Mouse (Mus musculus) ES-Bruce4 (cell line): ENCODE results near the gene Mtnr1b. TPM values are rescaled to one million over a fixed set of nuclear protein-coding genes. Genes with fewer than 3 reads are reported as not detected.

ENCODE experiments used
- H3K27ac ChIP-seq: 2 replicates; pipeline ENCODE4 v1.5.1; 2012; ENCODE audit warnings: low read length, inconsistent platforms; ENCODE audit not compliant: insufficient read depth
- H3K27me3 ChIP-seq: 2 replicates; pipeline ENCODE4 v1.6.1; 2012; ENCODE audit warnings: mild to moderate bottlenecking, low read length, inconsistent platforms; ENCODE audit not compliant: control insufficient read depth, poor library complexity, insufficient read depth, severe bottlenecking
- H3K36me3 ChIP-seq: 2 replicates; pipeline ENCODE4 v1.6.1; 2012; ENCODE audit warnings: inconsistent platforms, mild to moderate bottlenecking, low read length, moderate library complexity; ENCODE audit not compliant: control insufficient read depth, poor library complexity, insufficient read depth, severe bottlenecking
- H3K4me1 ChIP-seq: one replicate; pipeline ENCODE4 v1.8.1; 2011; ENCODE audit warnings: low read length; ENCODE audit not compliant: control insufficient read depth, insufficient read depth
- H3K4me3 ChIP-seq: 2 replicates; pipeline ENCODE4 v1.5.1; 2011; ENCODE audit warnings: low read depth, mild to moderate bottlenecking, low read length
- H3K9ac ChIP-seq: 2 replicates; pipeline ENCODE4 v1.6.1; 2012; ENCODE audit warnings: low read depth, mild to moderate bottlenecking, inconsistent platforms; ENCODE audit not compliant: poor library complexity, severe bottlenecking
- H3K9me3 ChIP-seq: replicated peaks from 2 replicates; pipeline ENCODE4 v1.6.1; 2012; ENCODE audit warnings: mild to moderate bottlenecking, low read length, inconsistent platforms; ENCODE audit not compliant: control insufficient read depth, poor library complexity, insufficient read depth, severe bottlenecking
- CTCF ChIP-seq: IDR thresholded peaks from one replicate; pipeline ENCODE4 v1.8.1; 2011; ENCODE audit warnings: low read depth, low read length
- EP300 ChIP-seq: IDR thresholded peaks from 2 replicates; pipeline ENCODE4 v1.6.1; 2011; ENCODE audit warnings: low read depth, low read length; ENCODE audit not compliant: insufficient read depth
- POLR2A ChIP-seq: IDR thresholded peaks from one replicate; pipeline ENCODE4 v1.8.1; 2011; ENCODE audit warnings: low read length; ENCODE audit not compliant: insufficient read depth
- polyA plus RNA-seq: library from polyadenylated mRNA; stranded (reverse); fragments of >200 nt; gene quantifications from 2 replicates; pipeline ENCODE4 v1.2.4, GENCODE M21; 2011; ENCODE audit warnings: low read depth; ENCODE audit not compliant: missing spikeins, insufficient read depth, insufficient read length

The Mtnr1b gene
- polyA plus RNA-seq, 1 experiment: not detected

- TF ChIP-seq POLR2A (no peak), CTCF (no peak), EP300 (no peak)
- Histone ChIP-seq H3K27ac (no peak overlapping the region), H3K9me3 (no peaks in the 10 kb centered on the region), H3K36me3 (no peaks in the 10 kb centered on the region), H3K4me1 (no peaks in the 10 kb centered on the region), H3K4me3 (no peak overlapping the region), H3K27me3 (no peaks in the 10 kb centered on the region), H3K9ac (no peak overlapping the region)
Observed at GRCm38 (mm10) chr9:15903948-15904750, 29.8 kb upstream of the Mtnr1b start.

GRCm38 (mm10) chr9:15898112-15898511 lies 23.8 kb upstream of the Mtnr1b start:
- Histone ChIP-seq H3K27me3 (no peaks in the 10 kb centered on the region), H3K36me3 (no peaks in the 10 kb centered on the region), H3K4me1 (no peaks in the 10 kb centered on the region), H3K4me3 (no peak overlapping the region), H3K9me3 (no peaks in the 10 kb centered on the region), H3K9ac (no peak overlapping the region), H3K27ac (no peak overlapping the region)
- TF ChIP-seq CTCF: no peak
- TF ChIP-seq EP300: no peak
- TF ChIP-seq POLR2A: no peak

GRCm38 (mm10) chr9:15886756-15887155 lies 12.4 kb upstream of the Mtnr1b start:
- no peaks in the 10 kb centered on the region for H3K9me3 ChIP-seq
- no peaks in the 10 kb centered on the region for H3K27me3 ChIP-seq
- no peaks in the 10 kb centered on the region for H3K4me1 ChIP-seq
- H3K36me3 ChIP-seq: no peaks in the 10 kb centered on the region
- TF ChIP-seq POLR2A (no peak), EP300 (no peak), CTCF (no peak)
- no peak overlapping the region for H3K27ac ChIP-seq
- H3K4me3 ChIP-seq: no peak overlapping the region
- H3K9ac ChIP-seq: no peak overlapping the region

- Histone ChIP-seq H3K9ac (no peak overlapping the region), H3K27ac (no peak overlapping the region), H3K4me1 (no peaks in the 10 kb centered on the region), H3K27me3 (no peaks in the 10 kb centered on the region), H3K9me3 (no peaks in the 10 kb centered on the region), H3K4me3 (no peak overlapping the region), H3K36me3 (no peaks in the 10 kb centered on the region)
- TF ChIP-seq POLR2A: no peak
Observed at GRCm38 (mm10) chr9:15880754-15881153, 6.4 kb upstream of the Mtnr1b start.

- no peak for TF ChIP-seq CTCF
- no peak for TF ChIP-seq EP300
- TF ChIP-seq POLR2A: no peak
- Histone ChIP-seq H3K9me3 (no peaks in the 10 kb centered on the region), H3K27ac (no peak overlapping the region)
Observed at GRCm38 (mm10) chr9:15880160-15880603, 5.8 kb upstream of the Mtnr1b start.

GRCm38 (mm10) chr9:15870013-15870412 lies 4.3 kb downstream of the Mtnr1b start:
- no peak overlapping the region for H3K4me3 ChIP-seq
- H3K9ac ChIP-seq: no peak overlapping the region
- H3K36me3 ChIP-seq: no peaks in the 10 kb centered on the region
- H3K27me3 ChIP-seq: no peaks in the 10 kb centered on the region; the same call in 1 of the 2 replicates
- H3K9me3 ChIP-seq: no peaks in the 10 kb centered on the region
- TF ChIP-seq EP300 (no peak), POLR2A (no peak), CTCF (no peak)
- H3K27ac ChIP-seq: no peak overlapping the region
- H3K4me1 ChIP-seq: no peaks in the 10 kb centered on the region

More at GRCm38 (mm10) chr9:15880160-15880603, 5.8 kb upstream of the Mtnr1b start:
- no peak overlapping the region for H3K9ac ChIP-seq
- H3K4me3 ChIP-seq: no peak overlapping the region
- no peaks in the 10 kb centered on the region for H3K27me3 ChIP-seq
- no peaks in the 10 kb centered on the region for H3K36me3 ChIP-seq
- H3K4me1 ChIP-seq: no peaks in the 10 kb centered on the region
